Mouse (Mus musculus) heart, adult 10 weeks (tissue): ENCODE measurements around the gene Nmur2. TPM values are rescaled to one million over a fixed set of nuclear protein-coding genes. Genes with fewer than 3 reads are reported as not detected.

ENCODE experiments used
- polyA plus RNA-seq: library from polyadenylated mRNA; stranded (reverse); fragments of 350-450 nt; fragmentation: Illumina TruSeq; extraction: RNeasy Lipid Tissue Mini Kit (QIAGEN cat#74804); gene quantifications from one replicate; pipeline ENCODE4 v1.2.3, GENCODE M21; 2014; ENCODE audit warnings: low read depth, low replicate concordance

Nmur2 gene
- not detected for polyA plus RNA-seq

DNA sequence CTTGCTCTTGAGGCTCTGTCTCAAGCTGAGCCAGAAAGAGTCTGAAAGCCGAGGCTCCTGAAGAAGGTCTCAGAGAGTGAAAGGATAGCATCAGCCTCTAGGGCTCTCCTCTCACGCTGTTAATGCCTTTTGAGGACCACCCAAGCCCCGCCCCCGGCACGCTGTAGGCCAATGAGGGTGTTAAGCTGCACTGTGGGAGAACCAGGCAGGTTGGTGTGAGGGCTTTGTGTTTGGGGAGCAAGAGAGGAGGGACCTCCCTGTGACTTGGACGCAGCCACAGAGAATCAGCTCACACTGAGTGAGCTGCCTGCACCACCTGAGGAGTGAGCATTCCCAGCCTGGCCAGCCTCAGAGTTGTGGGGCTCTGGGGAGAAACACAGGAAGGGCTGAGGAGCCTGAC is at the start of gene Nmur2:
Gene Nmur2 (minus strand): TSS at position 94 of the 400 bp plus-strand sequence.

